Comparison of ENCODE assay signal across 17 mouse cellular contexts in the genomic region with DNA sequence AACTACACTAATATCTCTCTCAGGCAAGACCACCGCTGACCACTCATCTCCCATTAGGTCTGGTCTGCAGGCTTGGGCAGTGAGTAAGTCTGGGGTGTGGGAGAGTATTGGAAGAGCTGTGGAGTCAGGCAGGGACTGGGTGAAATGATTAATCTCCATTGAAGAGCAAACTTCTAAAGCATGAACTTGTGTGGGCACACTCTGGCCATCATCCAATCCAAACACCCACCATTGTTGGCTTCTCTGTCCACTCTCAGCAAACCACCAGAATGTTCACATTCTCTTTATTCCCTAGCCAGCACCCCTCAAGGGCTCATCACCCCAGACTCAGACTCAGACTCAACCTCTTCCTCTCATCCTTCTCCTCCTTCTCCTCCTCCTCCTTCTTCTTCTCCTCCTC.
"Had no signal": no experiment of that assay in that cellular context is flagged by ENCODE, and none has a peak within 500 bp of the region (broad histone marks: within the 10 kb centered on the region; RNA-seq: fewer than 3 reads in every experiment).

No protein-coding gene starts in this region.

- H3K4me1 ChIP-seq: midbrain, embryonic 15.5 days had no signal

- H3K9me3 ChIP-seq: midbrain, embryonic 15.5 days had no signal

- H3K36me3 ChIP-seq: limb, embryonic 12.5 days; lung, embryonic 15.5 days; midbrain, embryonic 15.5 days; neural tube, embryonic 13.5 days had no signal

- ATAC-seq: intestine, postnatal 0 days; midbrain, embryonic 15.5 days had no signal

- DNase-seq: kidney, adult 8-10 months; kidney, postnatal 36 days; layer of hippocampus, adult 9-11 months; layer of hippocampus, postnatal 36 days; lung, postnatal 14 days; retina, postnatal 1 day; thymus, postnatal 36 days had no signal

- H3K27me3 ChIP-seq: limb, embryonic 12.5 days; lung, embryonic 15.5 days; midbrain, embryonic 15.5 days; neural tube, embryonic 13.5 days had no signal

- H3K4me2 ChIP-seq: limb, embryonic 12.5 days; lung, embryonic 15.5 days; midbrain, embryonic 11.5 days; midbrain, embryonic 15.5 days; neural tube, embryonic 13.5 days had no signal

- H3K9ac ChIP-seq: limb, embryonic 12.5 days; liver, embryonic 14.5 days; lung, embryonic 15.5 days; midbrain, embryonic 15.5 days; neural tube, embryonic 13.5 days had no signal

- H3K27ac ChIP-seq: kidney, postnatal 0 days; limb, embryonic 12.5 days; liver, embryonic 14.5 days; lung, embryonic 15.5 days; macrophage; midbrain, embryonic 15.5 days; neural tube, embryonic 13.5 days had no signal

- H3K4me3 ChIP-seq: limb, embryonic 12.5 days; lung, embryonic 15.5 days; megakaryocyte, embryonic 14.5 days; midbrain, embryonic 15.5 days; neural tube, embryonic 13.5 days had no signal
